Mouse (Mus musculus) midbrain, embryonic 10.5 days (tissue): ENCODE results near the gene Mob1b. TPM values are rescaled to one million over a fixed set of nuclear protein-coding genes. Genes with fewer than 3 reads are reported as not detected.

ENCODE experiments used
- DNase-seq: peaks from one replicate; pipeline ENCODE4 v3.0.0-alpha.2; 2017; ENCODE audit warnings: low spot score
- H3K27ac ChIP-seq: fragments of 300-500 bp; sonication (generic); replicated peaks from 2 replicates; pipeline ENCODE4 v1.5.1; 2016; ENCODE audit warnings: mild to moderate bottlenecking
- H3K27me3 ChIP-seq: fragments of 300-500 bp; sonication (generic); 2 replicates; pipeline ENCODE4 v1.6.1; 2016; ENCODE audit warnings: low read depth, mild to moderate bottlenecking; ENCODE audit not compliant: poor library complexity, severe bottlenecking
- H3K36me3 ChIP-seq: fragments of 300-500 bp; sonication (generic); 2 replicates; pipeline ENCODE4 v1.6.1; 2016; ENCODE audit warnings: mild to moderate bottlenecking, moderate library complexity
- H3K4me1 ChIP-seq: fragments of 300-500 bp; sonication (generic); 2 replicates; pipeline ENCODE4 v1.6.1; 2016
- H3K4me3 ChIP-seq: fragments of 300-500 bp; sonication (generic); 2 replicates; pipeline ENCODE4 v1.5.1; 2016; ENCODE audit warnings: mild to moderate bottlenecking, moderate library complexity
- H3K9me3 ChIP-seq: fragments of 300-500 bp; sonication (generic); replicated peaks from 2 replicates; pipeline ENCODE4 v1.6.1; 2016; ENCODE audit warnings: mild to moderate bottlenecking
- WGBS: fragments of 180-500 bp; shearing (Covaris S2); methylation state at CpG from one replicate; pipeline ENCODE4 v1.1.7; 2016; 5-methylcytosine and 5-hydroxymethylcytosine counted together
- polyA plus RNA-seq: library from polyadenylated mRNA; unstranded; fragments of >200 nt; fragmentation: Nextera tagmentation; extraction: Ambion mirVana; gene quantifications from 2 replicates; pipeline ENCODE4 v1.2.1, GENCODE M21; 2016

Gene Mob1b
- polyA plus RNA-seq, result 10.8 and 13.2 TPM in 2 replicates

GRCm38 (mm10) chr5:88720116-88721002, at the start of gene Mob1b:
TSS of gene Mob1b (plus strand) at chr5:88720855.
- Histone ChIP-seq H3K4me1 (peaks cover 28% of the 10 kb centered on the region), H3K36me3 (peaks cover 1% of the 10 kb centered on the region), H3K27me3 (no peaks in the 10 kb centered on the region), H3K4me3 (peak within 1 kb of the TSS; percentile 98), H3K27ac (peak within 1 kb of the TSS; percentile 94), H3K9me3 (no peaks in the 10 kb centered on the region)
- peak; percentile 97 for DNase-seq
- 2% methylated on average over 54 of the region's 54 CpGs for WGBS

- peak overlapping the region; percentile 93 for H3K4me3 ChIP-seq
- H3K27ac ChIP-seq, result peak overlapping the region; percentile 98
- no peaks in the 10 kb centered on the region for H3K9me3 ChIP-seq
- WGBS, result 1% methylated on average over 47 of the region's 47 CpGs
- H3K36me3 ChIP-seq, result peaks cover 38% of the 10 kb centered on the region
- no peak for DNase-seq
- H3K27me3 ChIP-seq, result no peaks in the 10 kb centered on the region
- H3K4me1 ChIP-seq, result peaks cover 33% of the 10 kb centered on the region
Observed at GRCm38 (mm10) chr5:88674703-88675442, 45.8 kb upstream of the Mob1b start.

- Histone ChIP-seq H3K4me3 (peak within 1 kb of the TSS; percentile 93), H3K27ac (peak within 1 kb of the TSS; percentile 98), H3K36me3 (peaks cover 30% of the 10 kb centered on the region), H3K4me1 (peaks cover 33% of the 10 kb centered on the region), H3K9me3 (no peaks in the 10 kb centered on the region), H3K27me3 (no peaks in the 10 kb centered on the region)
- under 1% methylated on average over 127 of the region's 127 CpGs for whole genome bisulfite sequencing
- DNase-seq, result peak; percentile 91
Observed at GRCm38 (mm10) chr5:88675443-88676387, 44.9 kb upstream of the Mob1b start, which contains the start of gene Grsf1. TSS of gene Grsf1 (minus strand) at chr5:88676171.

GRCm38 (mm10) chr5:88678929-88679328, 41.7 kb upstream of the Mob1b start:
- H3K4me1 ChIP-seq, result peaks cover 26% of the 10 kb centered on the region
- no peak for DNase-seq
- no peak overlapping the region for H3K27ac ChIP-seq
- no peaks in the 10 kb centered on the region for H3K27me3 ChIP-seq
- H3K36me3 ChIP-seq, result no peaks in the 10 kb centered on the region
- H3K9me3 ChIP-seq, result no peaks in the 10 kb centered on the region
- WGBS, result 65% methylated on average over 7 of the region's 7 CpGs
- H3K4me3 ChIP-seq, result no peak overlapping the region

- Histone ChIP-seq H3K27me3 (no peaks in the 10 kb centered on the region), H3K36me3 (no peaks in the 10 kb centered on the region), H3K4me3 (no peak overlapping the region), H3K27ac (no peak overlapping the region), H3K9me3 (no peaks in the 10 kb centered on the region), H3K4me1 (peaks cover 22% of the 10 kb centered on the region)
- DNase-seq, result no peak
- 21% methylated on average over 6 of the region's 6 CpGs for WGBS
Observed at GRCm38 (mm10) chr5:88679341-88679740, 41.3 kb upstream of the Mob1b start.

- WGBS, result 90% methylated on average over 6 of the region's 6 CpGs
- H3K4me3 ChIP-seq, result no peak overlapping the region
- no peaks in the 10 kb centered on the region for H3K9me3 ChIP-seq
- DNase-seq, result no peak
- no peaks in the 10 kb centered on the region for H3K36me3 ChIP-seq
- H3K4me1 ChIP-seq, result peaks cover 22% of the 10 kb centered on the region
- H3K27me3 ChIP-seq, result 0 out of 2 replicates have a peak, but pooled peaks cover 4% of the 10 kb centered on the region
- no peak overlapping the region for H3K27ac ChIP-seq
Observed at GRCm38 (mm10) chr5:88680567-88680966, 40.1 kb upstream of the Mob1b start.

GRCm38 (mm10) chr5:88683706-88684105, 36.9 kb upstream of the Mob1b start:
- no peak overlapping the region for H3K27ac ChIP-seq
- WGBS, result 90% methylated on average over 9 of the region's 9 CpGs
- H3K4me3 ChIP-seq, result no peak overlapping the region
- no peak for DNase-seq
- H3K4me1 ChIP-seq, result peaks cover 18% of the 10 kb centered on the region
- H3K27me3 ChIP-seq, result 0 out of 2 replicates have a peak, but pooled peaks cover 4% of the 10 kb centered on the region
- H3K36me3 ChIP-seq, result no peaks in the 10 kb centered on the region
- no peaks in the 10 kb centered on the region for H3K9me3 ChIP-seq

GRCm38 (mm10) chr5:88684226-88684625, 36.4 kb upstream of the Mob1b start:
- H3K9me3 ChIP-seq, result no peaks in the 10 kb centered on the region
- H3K27me3 ChIP-seq, result 0 out of 2 replicates have a peak, but pooled peaks cover 4% of the 10 kb centered on the region
- H3K36me3 ChIP-seq, result no peaks in the 10 kb centered on the region
- no peak for DNase-seq
- peaks cover 13% of the 10 kb centered on the region for H3K4me1 ChIP-seq
- no peak overlapping the region for H3K27ac ChIP-seq
- 52% methylated on average over 3 of the region's 3 CpGs for WGBS
- no peak overlapping the region for H3K4me3 ChIP-seq

- H3K9me3 ChIP-seq, result no peaks in the 10 kb centered on the region
- 0 out of 2 replicates have a peak, but pooled peaks cover 6% of the 10 kb centered on the region for H3K4me1 ChIP-seq
- no peaks in the 10 kb centered on the region for H3K36me3 ChIP-seq
- 18% methylated on average over 6 of the region's 6 CpGs for WGBS
- 0 out of 2 replicates have a peak, but pooled peaks cover 4% of the 10 kb centered on the region for H3K27me3 ChIP-seq
- DNase-seq, result no peak
- H3K27ac ChIP-seq, result no peak overlapping the region
- no peak overlapping the region for H3K4me3 ChIP-seq
Observed at GRCm38 (mm10) chr5:88685306-88685705, 35.3 kb upstream of the Mob1b start.

- H3K27ac ChIP-seq, result no peak overlapping the region
- no peaks in the 10 kb centered on the region for H3K9me3 ChIP-seq
- H3K27me3 ChIP-seq, result 0 out of 2 replicates have a peak, but pooled peaks cover 4% of the 10 kb centered on the region
- H3K4me3 ChIP-seq, result no peak overlapping the region
- H3K4me1 ChIP-seq, result 0 out of 2 replicates have a peak, but pooled peaks cover 6% of the 10 kb centered on the region
- no peaks in the 10 kb centered on the region for H3K36me3 ChIP-seq
- DNase-seq, result no peak
- 76% methylated on average over 6 of the region's 6 CpGs for WGBS
Observed at GRCm38 (mm10) chr5:88685745-88686299, 34.8 kb upstream of the Mob1b start.

- H3K27me3 ChIP-seq, result 0 out of 2 replicates have a peak, but pooled peaks cover 4% of the 10 kb centered on the region
- WGBS, result 82% methylated on average over 8 of the region's 8 CpGs
- H3K27ac ChIP-seq, result no peak overlapping the region
- H3K9me3 ChIP-seq, result no peaks in the 10 kb centered on the region
- DNase-seq, result no peak
- H3K4me3 ChIP-seq, result no peak overlapping the region
- H3K36me3 ChIP-seq, result no peaks in the 10 kb centered on the region
- H3K4me1 ChIP-seq, result 0 out of 2 replicates have a peak, but pooled peaks cover 11% of the 10 kb centered on the region
Observed at GRCm38 (mm10) chr5:88687996-88688406, 32.7 kb upstream of the Mob1b start.
